Mouse (Mus musculus) heart, adult 2 months (tissue): ENCODE measurements around the gene Tiam1.

Source experiments
- CTCF ChIP-seq: fragments of 200-600 bp; IDR thresholded peaks from 2 replicates; pipeline ENCODE4 v1.8.1; 2022; ENCODE audit warnings: antibody characterized with exemption, mild to moderate bottlenecking, moderate library complexity
- EP300 ChIP-seq: fragments of 200-500 bp; IDR thresholded peaks from 2 replicates; pipeline ENCODE4 v1.6.1; 2011; ENCODE audit warnings: low read depth, low read length, control low read depth; ENCODE audit not compliant: insufficient read depth
- POLR2A ChIP-seq: fragments of 200-500 bp; IDR thresholded peaks from 2 replicates; pipeline ENCODE4 v1.6.1; 2011; ENCODE audit warnings: mild to moderate bottlenecking, low read depth, low read length, control low read depth; ENCODE audit not compliant: insufficient read depth

DNA sequence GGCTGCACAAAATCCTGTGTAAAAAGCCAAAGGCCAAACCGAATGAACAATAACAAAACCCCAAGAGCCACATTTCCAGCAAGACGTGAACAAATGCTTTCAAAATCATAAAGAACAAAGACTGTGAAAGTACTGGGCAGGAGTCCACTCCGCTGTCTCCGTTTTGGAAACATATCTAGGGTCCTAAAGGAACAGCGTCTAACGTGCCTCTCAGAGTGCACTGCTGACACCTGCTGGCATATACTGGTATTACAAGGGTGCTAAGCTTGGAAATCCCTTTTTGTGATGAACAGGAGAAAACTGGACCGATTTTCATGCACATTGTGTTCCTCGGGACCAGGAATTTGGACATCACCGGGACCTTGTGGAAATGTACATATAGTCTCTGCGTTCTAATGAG is 24.1 kb upstream of the Tiam1 start:
- TF ChIP-seq POLR2A (no peak), EP300 (0 out of 2 replicates have a peak, but pooled peaks have one; percentile 60), CTCF (no peak; the same call in 1 of the 2 replicates)
